Mouse (Mus musculus) brain, embryonic 14.5 days (tissue): ENCODE results near the gene Nptn. TPM values are rescaled to one million over a fixed set of nuclear protein-coding genes. Genes with fewer than 3 reads are reported as not detected.
A peak's percentile ranks its signal among the peaks of the same experiment; 100 is the strongest.

Source experiments
- DNase-seq: peaks from one replicate; pipeline ENCODE4 v3.0.0-alpha.2; 2011; ENCODE audit warnings: low read depth
- CTCF ChIP-seq: fragments of 200-500 bp; IDR thresholded peaks from 2 replicates; pipeline ENCODE4 v1.5.1; 2012; ENCODE audit warnings: inconsistent platforms, mild to moderate bottlenecking, moderate library complexity, borderline replicate concordance; ENCODE audit not compliant: insufficient read depth, insufficient read length; ENCODE audit errors: extremely low read depth
- POLR2A ChIP-seq: fragments of 200-500 bp; IDR thresholded peaks from 2 replicates; pipeline ENCODE4 v1.6.1; 2012; ENCODE audit warnings: mild to moderate bottlenecking, inconsistent platforms, borderline replicate concordance; ENCODE audit not compliant: poor library complexity, insufficient read depth, insufficient read length, severe bottlenecking; ENCODE audit errors: extremely low read depth
- polyA plus RNA-seq: library from polyadenylated mRNA; depleted of rRNA; stranded (reverse); fragments of >200 nt; gene quantifications from 2 replicates; pipeline ENCODE4 v1.2.3, GENCODE M21; 2012; rRNA removed

Gene Nptn
- polyA plus RNA-seq, 1 experiment, result 342 TPM

- TF ChIP-seq CTCF (no peak), POLR2A (no peak)
- peak; percentile 40 for DNase-seq
Measured at GRCm38 (mm10) chr9:58683372-58683771, 101.3 kb downstream of the Nptn start.

DNA sequence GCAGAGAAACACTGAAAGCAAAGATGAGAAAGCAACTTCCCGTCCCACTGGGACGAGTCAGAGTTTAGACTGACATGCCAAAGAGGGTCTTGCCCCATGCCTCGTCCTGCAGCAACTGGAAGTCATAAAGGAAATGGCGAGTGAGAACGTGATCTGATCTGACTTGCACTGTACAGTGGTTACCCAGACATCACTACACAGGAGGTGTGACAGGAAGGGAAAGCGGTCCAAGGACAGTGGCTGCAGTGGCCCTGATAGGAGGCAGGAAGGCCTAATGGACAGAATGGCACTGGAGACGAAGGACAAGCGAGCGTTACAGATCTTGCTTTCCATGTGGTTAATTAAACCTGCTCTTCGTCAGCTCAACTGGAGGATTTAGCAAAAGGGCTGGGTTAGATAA is 103.2 kb downstream of the Nptn start:
- TF ChIP-seq POLR2A, result no peak
- TF ChIP-seq CTCF, result no peak
- DNase-seq, result no peak

DNA sequence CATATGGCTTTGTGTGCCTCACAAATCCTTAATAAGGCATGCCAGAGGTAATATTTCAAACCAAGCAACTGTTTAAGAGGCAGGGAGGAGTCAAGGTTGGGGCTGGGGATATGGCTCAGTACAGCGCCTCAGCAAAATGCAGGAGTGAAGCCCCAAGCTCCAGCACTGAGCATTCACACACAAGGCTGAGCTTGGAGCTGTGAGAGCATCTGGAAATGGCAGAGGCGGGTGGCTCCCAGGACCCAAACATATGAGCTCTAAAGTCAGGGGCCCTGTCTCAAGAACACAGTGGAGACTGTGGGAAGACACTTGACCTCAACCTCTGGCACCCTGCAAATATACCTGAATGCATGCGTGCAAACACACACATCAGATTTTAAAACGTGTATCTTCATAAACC is 106.0 kb downstream of the Nptn start:
- TF ChIP-seq CTCF (no peak), POLR2A (no peak)
- DNase-seq, result no peak

- TF ChIP-seq POLR2A (no peak), CTCF (no peak)
Measured at GRCm38 (mm10) chr9:58690701-58691100, 108.7 kb downstream of the Nptn start.

GRCm38 (mm10) chr9:58691471-58691870 is 109.4 kb downstream of the Nptn start:
- DNase-seq, result no peak
- TF ChIP-seq POLR2A, result no peak
- TF ChIP-seq CTCF, result no peak

More at GRCm38 (mm10) chr9:58690701-58691100, 108.7 kb downstream of the Nptn start:
- no peak for DNase-seq

DNA sequence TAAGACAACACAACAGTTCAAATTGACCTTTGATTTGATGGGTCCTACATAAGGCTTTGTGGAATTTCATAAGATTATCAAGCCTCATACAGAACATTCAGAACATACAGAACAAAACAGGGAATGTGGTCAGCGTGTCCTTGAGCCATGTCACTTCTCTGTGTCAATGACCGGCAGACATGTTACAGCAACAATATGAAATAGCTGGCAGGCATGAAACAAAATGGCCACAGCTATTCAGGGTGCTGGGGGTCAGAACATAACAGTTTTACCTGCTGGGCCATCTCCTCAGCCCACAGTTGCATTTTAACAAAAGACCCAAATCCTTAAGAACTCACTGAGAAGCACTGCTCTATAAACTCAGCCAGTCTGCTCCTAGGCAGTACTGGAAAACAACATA is 116.4 kb downstream of the Nptn start:
- DNase-seq, result no peak
- TF ChIP-seq CTCF, result no peak
- no peak for TF ChIP-seq POLR2A

DNA sequence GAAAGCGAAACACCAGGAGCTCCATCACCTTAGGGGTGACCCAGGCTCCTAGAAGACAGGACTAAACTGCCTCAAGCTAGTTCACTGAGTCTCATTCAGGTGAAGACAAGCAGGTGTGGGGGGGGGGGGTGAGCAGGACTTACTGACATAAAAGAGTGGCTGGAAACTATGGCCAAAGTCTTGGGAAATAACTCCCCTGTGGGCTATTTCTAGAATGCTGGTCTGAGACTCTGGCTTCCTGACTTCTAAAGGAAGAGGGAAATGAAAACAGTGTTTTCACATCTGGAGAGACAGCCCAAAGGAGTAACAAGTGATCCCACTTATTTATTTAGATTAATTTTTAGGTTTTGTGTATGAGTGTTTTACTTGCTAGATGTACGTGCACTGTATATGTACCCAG is 119.7 kb downstream of the Nptn start:
- TF ChIP-seq CTCF, result no peak
- no peak for TF ChIP-seq POLR2A
- DNase-seq, result no peak

GRCm38 (mm10) chr9:58703766-58704165 is 121.7 kb downstream of the Nptn start:
- DNase-seq, result no peak
- TF ChIP-seq CTCF (no peak), POLR2A (no peak)

DNA sequence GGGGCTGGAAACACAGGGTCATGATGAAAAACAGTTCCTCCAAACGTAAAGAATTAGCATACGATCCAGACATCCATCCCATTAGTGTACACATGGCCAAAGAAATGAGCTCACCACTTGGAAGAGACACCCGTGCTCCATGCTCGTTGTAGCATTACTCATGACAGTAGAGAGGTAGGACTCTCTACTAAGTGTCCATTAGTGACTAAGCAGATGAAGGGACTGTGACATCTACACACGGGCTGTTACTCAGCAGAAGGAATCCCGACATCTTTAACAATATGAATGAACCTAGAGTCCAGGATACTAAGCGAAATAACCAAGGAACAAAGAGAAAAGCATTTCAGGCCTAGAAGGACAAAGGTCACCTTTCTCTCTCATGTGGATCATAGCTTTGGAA is 124.0 kb downstream of the Nptn start:
- peak; percentile 33 for DNase-seq
- TF ChIP-seq POLR2A (no peak), CTCF (no peak)

Other genes starting within 250 kb of the Nptn start
- gene Tbc1d21, start 211.8 kb upstream of the Nptn start, polyA plus RNA-seq, result not detected in 2 replicates
- gene Insyn1, start 93.6 kb upstream of the Nptn start, polyA plus RNA-seq, result 34.7 and 45.2 TPM in 2 replicates
- 34.6 and 47.1 TPM in 2 replicates for gene Cd276, start 26.8 kb upstream of the Nptn start, polyA plus RNA-seq
- 0.59 and 0.60 TPM in 2 replicates for gene Rec114, start 161.7 kb downstream of the Nptn start, polyA plus RNA-seq
- 8.5 and 20.3 TPM in 2 replicates for gene Hcn4, start 241.2 kb downstream of the Nptn start, polyA plus RNA-seq